Mouse (Mus musculus): Measurements from ENCODE around the gene Tnp2. TPM values are rescaled to one million over a fixed set of nuclear protein-coding genes. Genes with fewer than 3 reads are reported as not detected.

Gene Tnp2
- polyA plus RNA-seq, 1 experiment from 2014 or later = not detected

GRCm38 (mm10) chr16:10825840-10826239 lies 37.4 kb upstream of the Tnp2 start:
- Histone ChIP-seq H3K4me1 (ENCODE audit: control insufficient read depth, insufficient read depth, low read length) (no peaks in the 10 kb centered on the region), H3K9ac (ENCODE audit: low read depth, low read length) (no peak overlapping the region), H3K36me3 (ENCODE audit: control insufficient read depth, insufficient read depth, low read length) (no peaks in the 10 kb centered on the region), H3K4me2 (ENCODE audit: low read length) (no peak overlapping the region), H3K9me3 (replicated peaks; ENCODE audit: control insufficient read depth, low read length, poor library complexity, severe bottlenecking) (no peaks in the 10 kb centered on the region), H3K27me3 (ENCODE audit: control insufficient read depth, insufficient read depth, low read depth, low read length) (no peaks in the 10 kb centered on the region), H3K4me3 (ENCODE audit: low read depth, low read length) (no peak overlapping the region), H3K27ac (ENCODE audit: low read length) (no peak overlapping the region)
- 87% methylated on average over 4 of the region's 4 CpGs for WGBS
- no peak for ATAC-seq

- Histone ChIP-seq H3K27ac (ENCODE audit: low read length) (no peak overlapping the region), H3K4me1 (ENCODE audit: control insufficient read depth, insufficient read depth, low read length) (no peaks in the 10 kb centered on the region), H3K4me3 (ENCODE audit: low read depth, low read length) (no peak overlapping the region), H3K4me2 (ENCODE audit: low read length) (no peak overlapping the region), H3K9ac (ENCODE audit: low read depth, low read length) (no peak overlapping the region), H3K9me3 (replicated peaks; ENCODE audit: control insufficient read depth, low read length, poor library complexity, severe bottlenecking) (no peaks in the 10 kb centered on the region), H3K36me3 (ENCODE audit: control insufficient read depth, insufficient read depth, low read length) (no peaks in the 10 kb centered on the region), H3K27me3 (ENCODE audit: control insufficient read depth, insufficient read depth, low read depth, low read length) (no peaks in the 10 kb centered on the region)
- ATAC-seq = no peak
- WGBS = 90% methylated on average over 1 of the region's 1 CpGs
Measured at GRCm38 (mm10) chr16:10824536-10824935, 36.1 kb upstream of the Tnp2 start.

- Histone ChIP-seq H3K27ac (ENCODE audit: low read length) (no peak overlapping the region), H3K4me3 (ENCODE audit: low read depth, low read length) (no peak overlapping the region), H3K27me3 (ENCODE audit: control insufficient read depth, insufficient read depth, low read depth, low read length) (no peaks in the 10 kb centered on the region), H3K36me3 (ENCODE audit: control insufficient read depth, insufficient read depth, low read length) (no peaks in the 10 kb centered on the region), H3K4me2 (ENCODE audit: low read length) (no peak overlapping the region), H3K9me3 (replicated peaks; ENCODE audit: control insufficient read depth, low read length, poor library complexity, severe bottlenecking) (no peaks in the 10 kb centered on the region), H3K9ac (ENCODE audit: low read depth, low read length) (no peak overlapping the region), H3K4me1 (ENCODE audit: control insufficient read depth, insufficient read depth, low read length) (no peaks in the 10 kb centered on the region)
- ATAC-seq = no peak
- 78% methylated on average over 4 of the region's 4 CpGs for WGBS
Measured at GRCm38 (mm10) chr16:10821387-10821786, 32.9 kb upstream of the Tnp2 start.

- Histone ChIP-seq H3K36me3 (ENCODE audit: control insufficient read depth, insufficient read depth, low read length) (no peaks in the 10 kb centered on the region), H3K4me1 (ENCODE audit: control insufficient read depth, insufficient read depth, low read length) (no peaks in the 10 kb centered on the region), H3K9ac (ENCODE audit: low read depth, low read length) (no peak overlapping the region), H3K4me2 (ENCODE audit: low read length) (no peak overlapping the region), H3K4me3 (ENCODE audit: low read depth, low read length) (no peak overlapping the region), H3K9me3 (replicated peaks; ENCODE audit: control insufficient read depth, low read length, poor library complexity, severe bottlenecking) (no peaks in the 10 kb centered on the region), H3K27me3 (ENCODE audit: control insufficient read depth, insufficient read depth, low read depth, low read length) (no peaks in the 10 kb centered on the region), H3K27ac (ENCODE audit: low read length) (no peak overlapping the region)
- no peak for ATAC-seq
- WGBS = 67% methylated on average over 3 of the region's 3 CpGs
Measured at GRCm38 (mm10) chr16:10819966-10820365, 31.5 kb upstream of the Tnp2 start.

GRCm38 (mm10) chr16:10818579-10819135 lies 30.2 kb upstream of the Tnp2 start:
- no peaks in the 10 kb centered on the region for H3K27me3 ChIP-seq (ENCODE audit: control insufficient read depth, insufficient read depth, low read depth, low read length)
- H3K9me3 ChIP-seq (replicated peaks; ENCODE audit: control insufficient read depth, low read length, poor library complexity, severe bottlenecking) = no peaks in the 10 kb centered on the region
- H3K9ac ChIP-seq (ENCODE audit: low read depth, low read length) = no peak overlapping the region
- no peaks in the 10 kb centered on the region for H3K4me1 ChIP-seq (ENCODE audit: control insufficient read depth, insufficient read depth, low read length)
- H3K4me2 ChIP-seq (ENCODE audit: low read length) = no peak overlapping the region
- no peaks in the 10 kb centered on the region for H3K36me3 ChIP-seq (ENCODE audit: control insufficient read depth, insufficient read depth, low read length)
- no peak overlapping the region for H3K4me3 ChIP-seq (ENCODE audit: low read depth, low read length)
- no peak overlapping the region for H3K27ac ChIP-seq (ENCODE audit: low read length)
- ATAC-seq = no peak
- WGBS = 82% methylated on average over 4 of the region's 4 CpGs

GRCm38 (mm10) chr16:10814864-10815263 lies 26.4 kb upstream of the Tnp2 start:
- no peaks in the 10 kb centered on the region for H3K36me3 ChIP-seq (ENCODE audit: control insufficient read depth, insufficient read depth, low read length)
- 93% methylated on average over 4 of the region's 4 CpGs for WGBS
- H3K9me3 ChIP-seq (replicated peaks; ENCODE audit: control insufficient read depth, low read length, poor library complexity, severe bottlenecking) = no peaks in the 10 kb centered on the region
- H3K27ac ChIP-seq (ENCODE audit: low read length) = no peak overlapping the region
- no peaks in the 10 kb centered on the region for H3K27me3 ChIP-seq (ENCODE audit: control insufficient read depth, insufficient read depth, low read depth, low read length)
- H3K4me3 ChIP-seq (ENCODE audit: low read depth, low read length) = no peak overlapping the region
- ATAC-seq = no peak
- H3K4me1 ChIP-seq (ENCODE audit: control insufficient read depth, insufficient read depth, low read length) = no peaks in the 10 kb centered on the region
- no peak overlapping the region for H3K9ac ChIP-seq (ENCODE audit: low read depth, low read length)
- no peak overlapping the region for H3K4me2 ChIP-seq (ENCODE audit: low read length)

GRCm38 (mm10) chr16:10813726-10814125 lies 25.3 kb upstream of the Tnp2 start:
- Histone ChIP-seq H3K9me3 (replicated peaks; ENCODE audit: control insufficient read depth, low read length, poor library complexity, severe bottlenecking) (no peaks in the 10 kb centered on the region), H3K4me1 (ENCODE audit: control insufficient read depth, insufficient read depth, low read length) (no peaks in the 10 kb centered on the region), H3K9ac (ENCODE audit: low read depth, low read length) (no peak overlapping the region), H3K27ac (ENCODE audit: low read length) (no peak overlapping the region), H3K4me2 (ENCODE audit: low read length) (no peak overlapping the region), H3K27me3 (ENCODE audit: control insufficient read depth, insufficient read depth, low read depth, low read length) (no peaks in the 10 kb centered on the region), H3K4me3 (ENCODE audit: low read depth, low read length) (no peak overlapping the region), H3K36me3 (ENCODE audit: control insufficient read depth, insufficient read depth, low read length) (no peaks in the 10 kb centered on the region)
- no peak for ATAC-seq
- WGBS = 81% methylated on average over 4 of the region's 4 CpGs

GRCm38 (mm10) chr16:10812865-10813371 lies 24.5 kb upstream of the Tnp2 start, which contains the start of gene Gm11172:
Gm11172 (plus strand) TSS chr16:10812915.
- Histone ChIP-seq H3K9ac (ENCODE audit: low read depth, low read length) (no peak within 1 kb of the TSS), H3K36me3 (ENCODE audit: control insufficient read depth, insufficient read depth, low read length) (no peaks in the 10 kb centered on the region), H3K27me3 (ENCODE audit: control insufficient read depth, insufficient read depth, low read depth, low read length) (no peaks in the 10 kb centered on the region), H3K4me2 (ENCODE audit: low read length) (no peak within 1 kb of the TSS), H3K4me3 (ENCODE audit: low read depth, low read length) (no peak within 1 kb of the TSS), H3K4me1 (ENCODE audit: control insufficient read depth, insufficient read depth, low read length) (no peaks in the 10 kb centered on the region), H3K9me3 (replicated peaks; ENCODE audit: control insufficient read depth, low read length, poor library complexity, severe bottlenecking) (no peaks in the 10 kb centered on the region), H3K27ac (ENCODE audit: low read length) (no peak within 1 kb of the TSS)
- ATAC-seq = no peak
- 97% methylated on average over 2 of the region's 2 CpGs for WGBS

GRCm38 (mm10) chr16:10810376-10810775 lies 21.9 kb upstream of the Tnp2 start:
- Histone ChIP-seq H3K9me3 (replicated peaks; ENCODE audit: control insufficient read depth, low read length, poor library complexity, severe bottlenecking) (no peaks in the 10 kb centered on the region), H3K27ac (ENCODE audit: low read length) (no peak overlapping the region), H3K9ac (ENCODE audit: low read depth, low read length) (no peak overlapping the region), H3K4me3 (ENCODE audit: low read depth, low read length) (no peak overlapping the region), H3K27me3 (ENCODE audit: control insufficient read depth, insufficient read depth, low read depth, low read length) (no peaks in the 10 kb centered on the region), H3K4me2 (ENCODE audit: low read length) (no peak overlapping the region), H3K36me3 (ENCODE audit: control insufficient read depth, insufficient read depth, low read length) (no peaks in the 10 kb centered on the region), H3K4me1 (ENCODE audit: control insufficient read depth, insufficient read depth, low read length) (no peaks in the 10 kb centered on the region)
- ATAC-seq = no peak
- WGBS = 93% methylated on average over 1 of the region's 1 CpGs

Measured in midbrain, embryonic 16.5 days (tissue).